Mouse (Mus musculus) gastrocnemius, postnatal 36 days (tissue): ENCODE data around the gene Opn4. TPM values are rescaled to one million over a fixed set of nuclear protein-coding genes. Genes with fewer than 3 reads are reported as not detected.
A peak's percentile ranks its signal among the peaks of the same experiment; 100 is the strongest.

Source experiments
- DNase-seq, 2 experiments: peaks; one replicate each; pipeline ENCODE4 v3.0.0; 2022
- intact Hi-C: fragments of 180-260 bp; cut with DNase I; formaldehyde crosslinking; loops from one replicate; pipeline ENCODE4 v1.15.1; 2025
- total RNA-seq, 2 experiments: library from RNA; stranded (reverse); gene quantifications; 2 replicates each; pipeline ENCODE4 v1.2.3; 2021

The Opn4 gene
- total RNA-seq, 2 experiments from 2014 or later: not detected

DNA sequence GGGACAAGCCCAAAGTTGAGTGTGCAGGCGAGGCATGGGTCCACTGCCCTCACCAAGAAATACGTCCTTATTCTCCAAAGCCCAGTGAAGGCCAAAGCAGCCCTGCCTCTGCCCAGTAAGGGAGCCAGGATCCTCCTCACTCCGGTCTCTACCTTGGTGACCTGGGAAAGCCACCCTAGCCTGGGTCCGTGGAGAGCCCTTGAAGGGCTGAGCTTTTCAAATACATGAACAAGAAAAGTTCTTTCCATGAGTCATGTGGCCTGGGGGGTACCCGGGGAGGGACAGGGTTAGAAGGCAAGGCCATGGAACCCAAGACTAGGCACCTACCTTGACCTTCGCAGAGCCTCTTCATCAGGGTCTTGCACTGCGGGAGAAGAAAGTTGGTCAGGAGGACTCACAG is 33.4 kb downstream of the Opn4 start:
- no peak for DNase-seq
- intact Hi-C loops: no loop called here

DNA sequence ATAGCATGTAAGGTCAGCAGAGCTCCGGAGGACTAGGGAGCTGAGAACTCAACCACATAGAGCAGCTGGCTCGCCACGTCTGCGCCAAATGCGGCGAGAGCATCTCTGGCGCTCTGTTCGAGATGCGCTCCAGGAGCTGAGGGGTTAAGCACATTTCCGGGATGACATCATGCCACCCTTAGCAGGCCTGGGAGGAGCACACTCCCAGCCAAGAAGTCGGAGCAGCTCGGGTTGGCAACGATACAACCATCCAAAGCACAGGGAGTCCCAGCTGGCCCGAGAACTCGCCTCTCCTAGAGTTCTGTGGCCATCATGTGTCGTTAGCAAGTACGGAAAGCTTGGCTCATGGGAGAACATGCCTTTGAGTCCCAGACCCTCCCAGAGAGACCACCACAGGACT is 34.2 kb downstream of the Opn4 start:
- peak in 1 of 2 experiments; percentile 72 for DNase-seq
- intact Hi-C loops: no loop called here

DNA sequence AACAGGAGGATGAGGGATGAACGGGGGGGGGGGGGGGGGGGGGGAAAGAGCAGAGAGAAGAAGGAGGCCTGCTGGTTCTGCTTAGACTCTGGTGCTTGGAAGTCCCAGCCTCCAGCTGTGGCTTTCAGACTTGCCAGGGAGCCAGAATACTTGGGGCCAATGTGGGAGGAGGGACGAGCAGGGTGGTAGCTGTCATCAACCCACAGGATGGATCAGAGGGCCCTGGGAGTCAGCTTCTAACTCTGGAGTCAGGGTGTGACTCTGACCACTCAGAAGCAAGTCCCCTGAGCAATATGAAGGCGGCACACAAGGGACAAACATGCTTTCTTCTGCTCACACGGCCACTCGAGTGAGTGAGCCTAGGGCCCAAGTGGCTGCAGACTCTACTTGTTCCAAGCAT is 35.3 kb downstream of the Opn4 start:
- intact Hi-C loops: no loop called here
- DNase-seq: no peak

DNA sequence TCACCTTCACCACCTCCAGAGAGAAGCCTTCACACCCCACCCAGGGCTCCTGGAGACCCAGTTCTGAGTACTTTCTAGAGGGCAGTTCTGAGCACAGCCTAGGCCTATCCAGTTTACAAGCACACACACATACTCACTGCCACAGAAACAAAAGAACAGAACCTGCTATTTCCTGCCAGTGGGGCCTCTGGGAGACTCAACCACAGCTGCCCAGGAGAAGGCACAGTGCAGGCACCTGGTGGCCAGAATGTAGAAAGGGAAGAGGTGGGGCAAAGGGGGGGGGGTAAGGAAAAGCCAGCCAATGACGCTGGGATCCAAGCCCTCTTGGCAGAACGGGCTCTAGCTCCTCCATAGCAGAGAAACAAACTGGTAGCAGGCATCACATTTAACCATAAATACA is 37.5 kb downstream of the Opn4 start:
- intact Hi-C loops: no loop called here
- no peak for DNase-seq

DNA sequence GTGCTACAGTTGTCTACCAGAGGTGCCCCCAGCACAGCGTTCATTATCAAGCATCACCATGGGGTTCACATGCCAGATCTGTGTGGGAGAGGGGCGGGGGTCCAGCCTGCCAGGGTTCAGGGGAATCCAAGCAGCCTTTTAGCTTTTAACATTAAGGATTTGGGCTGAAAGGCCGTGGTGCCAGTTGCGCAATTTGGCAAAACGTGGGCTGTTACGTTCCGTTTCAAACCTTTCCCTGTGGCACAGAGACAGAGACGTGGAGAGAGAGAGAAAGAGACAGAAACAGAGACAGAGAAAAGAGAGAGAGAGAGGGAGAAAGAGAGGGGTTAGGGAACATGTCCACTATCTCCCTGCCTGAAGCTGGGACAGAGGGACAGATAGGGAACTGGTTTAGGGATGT is 38.3 kb downstream of the Opn4 start:
- DNase-seq: no peak
- intact Hi-C loops: no loop called here

DNA sequence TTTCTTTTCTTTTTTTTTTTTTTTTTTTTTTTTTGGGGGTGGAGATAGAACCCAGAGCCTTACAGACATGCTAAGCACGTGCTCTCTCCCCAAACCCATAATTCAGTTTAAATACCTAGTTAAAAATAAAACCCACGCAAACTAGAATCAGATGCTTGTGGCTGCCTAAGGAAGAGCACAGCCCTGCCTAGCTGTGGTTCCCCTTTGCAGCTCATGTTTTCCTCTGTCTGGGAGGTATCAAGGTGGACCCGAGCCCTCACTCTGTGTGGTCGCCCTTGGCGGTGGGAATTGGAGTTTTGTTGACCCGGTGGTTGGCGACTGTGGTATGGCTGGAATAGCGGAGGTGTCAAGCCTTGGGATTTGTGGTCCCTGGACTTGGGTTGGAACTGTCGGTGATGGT is 41.0 kb downstream of the Opn4 start:
- intact Hi-C loops: no loop called here
- DNase-seq: peak in 1 of 2 experiments; percentile 2

DNA sequence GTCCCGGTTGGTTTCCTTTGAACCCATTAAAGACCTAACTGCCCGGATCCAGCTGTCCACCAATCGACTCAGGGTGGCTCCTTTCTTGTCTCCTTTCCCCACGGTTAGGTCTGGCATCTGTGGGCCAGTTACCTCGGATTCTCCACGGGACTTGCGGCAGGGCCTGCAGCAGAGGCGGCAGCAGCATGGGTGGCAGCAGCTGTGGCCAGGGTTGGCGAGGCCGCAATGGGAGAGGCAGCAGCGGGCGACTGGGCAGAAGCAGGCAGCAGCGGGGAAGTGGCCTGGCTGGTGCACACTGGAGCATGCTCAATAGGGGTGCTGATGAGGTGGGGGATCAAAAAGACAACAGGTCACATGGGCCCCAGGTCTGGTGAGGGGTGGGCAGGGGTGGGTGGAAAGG is 44.7 kb downstream of the Opn4 start:
- intact Hi-C loops: no loop called here
- peak in 1 of 2 experiments; percentile 8 for DNase-seq

DNA sequence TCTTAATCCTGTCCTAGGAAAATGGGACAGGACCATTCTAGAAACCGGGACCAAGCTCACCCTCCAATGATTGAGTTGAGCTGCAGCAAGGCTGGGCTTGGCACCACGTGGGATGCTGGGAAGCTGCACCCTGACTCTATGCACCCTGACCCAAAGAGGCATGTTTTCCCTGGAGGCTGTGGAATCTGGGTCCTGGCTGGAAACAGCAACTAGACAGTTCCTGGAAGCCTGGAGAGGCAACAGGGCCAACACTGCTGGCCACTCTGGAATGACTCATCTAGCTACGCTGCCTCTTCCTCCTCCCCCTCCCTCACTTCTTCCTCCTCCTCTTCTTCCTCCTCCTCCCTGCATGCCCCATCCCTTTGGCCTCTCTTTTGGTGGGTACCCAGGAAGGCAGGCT is 45.9 kb downstream of the Opn4 start:
- intact Hi-C loops: loop anchor here (5.0 kb wide), 2 partner anchors 182 to 1107 kb away; partner anchors contain the start of genes Mapk8 and Sncg
- peak in 1 of 2 experiments; percentile 34 for DNase-seq

DNA sequence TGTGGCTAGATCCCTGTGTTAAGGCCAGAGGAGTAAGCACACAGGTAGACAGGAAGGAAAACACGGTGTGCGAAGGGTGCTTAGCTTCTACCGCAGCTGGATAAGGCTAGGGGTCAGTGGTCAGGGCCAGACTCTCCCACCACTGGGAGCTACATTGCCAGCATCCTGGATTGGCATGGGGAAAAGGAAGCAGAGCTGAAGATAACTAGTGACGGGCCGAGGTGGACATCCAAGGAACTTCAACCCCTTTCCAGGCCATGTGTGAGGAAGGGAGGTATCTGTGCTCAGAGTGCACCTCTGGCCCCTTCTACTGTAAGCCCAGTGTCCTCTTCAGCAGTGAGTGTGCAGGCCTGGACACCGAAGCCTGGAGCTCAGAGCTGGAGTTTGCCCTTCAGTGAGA is 46.5 kb downstream of the Opn4 start:
- peak in 1 of 2 experiments; percentile 3 for DNase-seq
- intact Hi-C loops: loop anchor here (5.0 kb wide), 2 partner anchors 181 to 1106 kb away; partner anchors contain the start of genes Mapk8 and Sncg

DNA sequence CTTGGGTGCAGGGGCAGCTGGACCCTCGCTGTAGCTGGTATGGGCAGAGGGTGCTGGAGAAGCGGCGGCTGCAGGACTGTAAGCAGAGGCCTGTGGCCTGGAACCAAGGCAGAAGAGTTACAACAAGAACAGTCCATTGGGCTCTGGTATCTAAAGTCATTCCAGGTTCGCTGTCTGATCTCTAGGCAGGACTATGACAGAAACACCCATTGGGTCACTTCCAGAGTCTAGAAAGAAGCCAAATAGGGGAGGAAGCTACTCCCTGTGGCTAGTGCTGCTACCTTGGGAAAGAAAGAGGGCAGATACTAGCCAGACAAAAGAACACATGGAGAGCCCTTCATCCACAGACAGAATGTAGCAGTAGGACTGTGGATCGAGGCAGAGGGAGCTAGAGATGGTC is 47.7 kb downstream of the Opn4 start:
- intact Hi-C loops: loop anchor here (5.0 kb wide), 2 partner anchors 180 to 1105 kb away; partner anchors contain the start of genes Mapk8 and Sncg
- no peak for DNase-seq

DNA sequence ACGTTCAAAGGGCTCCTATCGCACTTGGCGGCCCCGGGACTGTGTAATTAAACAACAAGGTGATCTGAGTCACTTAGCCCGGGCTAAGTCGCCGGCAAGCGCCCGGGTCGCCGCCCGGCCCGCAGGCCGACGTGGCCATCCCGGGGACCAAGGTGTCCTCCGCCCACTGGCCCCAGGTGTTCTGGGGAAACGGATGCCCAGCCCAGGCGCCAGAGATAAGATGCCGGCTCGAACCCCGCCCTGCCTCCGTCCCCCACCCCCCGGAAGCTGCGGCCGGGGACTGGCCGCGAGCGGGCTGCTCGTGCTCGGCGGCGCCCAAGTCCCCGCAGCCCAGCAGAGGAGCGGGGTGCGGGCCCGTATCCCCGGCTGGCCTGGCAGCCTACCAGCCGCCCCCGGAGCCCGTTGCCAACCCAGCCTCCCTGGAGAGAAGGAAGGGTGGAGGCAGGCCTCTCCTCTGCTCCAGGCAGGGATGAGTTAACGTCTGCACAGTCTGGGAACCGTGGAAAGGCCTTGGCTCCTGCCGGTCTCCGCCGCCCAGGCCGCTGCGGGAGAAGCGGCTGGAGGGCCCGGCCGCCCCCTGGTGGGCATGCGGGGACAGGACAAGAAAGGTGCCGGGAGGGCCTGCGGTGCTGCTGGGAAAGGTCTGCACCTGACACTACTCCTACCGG is 50.8 kb downstream of the Opn4 start:
- intact Hi-C loops: loop anchor here (2.0 kb wide), 1 partner anchor 90 kb away; no protein-coding TSS in a partner anchor
- peak; percentile 75 to 76 for DNase-seq

DNA sequence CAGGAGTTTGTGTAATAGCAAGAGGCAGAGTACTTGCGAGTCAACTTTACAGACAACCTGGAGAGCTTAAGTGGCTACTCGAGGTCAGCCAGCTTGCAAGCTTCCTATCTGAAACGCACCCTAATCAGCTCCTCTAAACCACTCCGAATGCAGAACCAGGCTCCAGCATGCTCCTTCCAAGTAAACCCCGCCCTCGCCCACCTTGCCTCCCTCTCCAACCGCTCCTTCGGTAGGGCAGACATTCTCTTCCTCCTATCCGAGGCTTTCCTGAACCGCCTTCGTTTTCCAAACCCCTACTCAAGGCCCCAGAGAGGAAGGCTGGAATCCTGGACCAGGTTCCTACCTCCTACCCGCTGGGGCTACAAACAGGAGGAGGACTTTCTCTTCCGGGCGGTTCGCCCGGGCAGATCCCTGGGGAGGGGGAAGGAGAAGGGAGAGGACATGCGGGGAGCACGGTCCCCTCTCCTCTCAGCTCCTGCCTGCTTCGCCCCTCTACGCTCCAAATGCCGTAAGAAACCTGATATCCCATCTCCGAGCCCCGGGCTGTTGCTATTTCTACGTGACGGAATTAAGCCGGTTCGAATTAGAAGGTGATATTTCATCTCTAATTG is 51.4 kb downstream of the Opn4 start:
- intact Hi-C loops: loop anchor here (2.0 kb wide), 1 partner anchor 90 kb away; no protein-coding TSS in a partner anchor
- DNase-seq: peak; percentile 67 to 76

DNA sequence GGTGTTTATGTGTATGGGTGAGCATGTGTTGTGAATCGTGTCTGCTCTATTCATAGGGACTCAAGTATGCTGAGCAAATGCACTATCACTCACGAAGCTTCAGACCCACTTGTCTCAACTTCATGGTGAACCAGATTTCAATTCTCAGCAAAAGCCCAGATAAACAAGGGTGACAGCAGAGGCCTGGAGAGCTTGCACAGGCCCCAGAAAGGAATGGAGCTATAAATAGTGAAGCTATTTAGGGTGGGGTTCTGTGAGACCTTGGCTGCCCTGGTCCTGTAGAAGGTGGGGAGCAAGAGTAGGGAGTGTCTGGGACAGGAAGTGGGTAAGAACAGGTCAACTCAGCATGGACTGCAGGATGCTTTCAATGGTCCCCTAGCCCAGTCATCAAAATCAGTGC is 55.4 kb downstream of the Opn4 start:
- intact Hi-C loops: no loop called here
- no peak for DNase-seq

DNA sequence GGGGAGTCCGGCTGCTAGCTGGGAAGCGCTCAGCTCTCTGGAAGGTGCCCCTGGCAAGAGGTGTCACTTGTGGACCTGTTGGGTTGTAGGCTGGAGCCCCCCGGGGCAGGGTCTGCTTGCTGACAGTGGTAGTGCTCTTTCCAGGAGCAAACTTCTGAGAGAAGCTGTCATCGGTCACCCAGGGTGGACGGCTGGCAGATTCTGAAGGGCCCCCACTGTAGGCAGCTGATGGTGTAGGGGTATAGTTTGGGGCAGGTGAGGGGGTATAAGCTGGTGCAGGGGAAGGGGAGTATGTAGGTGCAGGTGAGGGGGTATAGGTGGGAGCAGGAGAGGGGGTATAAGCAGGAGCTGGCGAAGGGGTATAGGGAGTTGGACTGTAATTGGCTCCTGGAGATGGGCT is 55.9 kb downstream of the Opn4 start:
- DNase-seq: no peak
- intact Hi-C loops: no loop called here

DNA sequence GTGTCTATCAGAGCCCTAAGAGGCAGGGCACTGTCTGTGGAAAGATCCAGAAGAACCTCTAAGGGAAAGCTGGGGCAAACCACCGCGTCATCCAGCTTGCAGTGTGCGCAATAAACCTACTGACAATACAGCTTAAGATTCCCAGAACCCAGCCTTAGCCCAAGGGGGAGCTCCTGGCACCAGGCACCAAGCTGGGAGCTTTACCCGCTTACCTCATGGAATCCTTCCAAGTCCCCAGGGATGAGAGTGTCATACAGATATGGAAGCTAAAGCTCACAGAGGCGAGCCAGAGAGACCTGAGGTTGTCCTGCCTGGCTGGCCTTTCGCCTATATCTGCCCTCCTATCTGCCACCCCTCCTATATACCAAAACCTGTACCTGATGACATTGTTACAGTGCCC is 56.3 kb downstream of the Opn4 start:
- intact Hi-C loops: no loop called here
- no peak for DNase-seq

DNA sequence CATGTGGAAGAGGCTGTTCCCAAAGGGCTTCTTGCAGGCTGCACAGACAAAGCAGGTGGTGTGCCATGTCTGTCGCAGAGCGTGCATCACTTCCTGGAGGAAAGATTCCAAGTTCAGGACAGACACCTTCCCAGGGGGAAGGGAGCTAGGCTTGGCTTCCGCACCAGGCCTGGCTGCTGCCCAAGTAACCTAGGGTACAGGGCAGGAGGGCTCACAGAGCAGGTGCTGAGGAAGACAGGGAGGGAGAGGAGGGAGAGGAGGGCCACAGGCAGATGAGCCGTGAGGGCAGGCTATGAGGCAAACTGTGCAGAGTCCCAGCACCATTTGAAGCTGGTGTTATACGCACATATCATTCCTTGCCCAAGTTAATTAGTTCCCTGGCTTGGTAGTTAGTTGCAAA is 58.0 kb downstream of the Opn4 start:
- intact Hi-C loops: no loop called here
- DNase-seq: no peak

DNA sequence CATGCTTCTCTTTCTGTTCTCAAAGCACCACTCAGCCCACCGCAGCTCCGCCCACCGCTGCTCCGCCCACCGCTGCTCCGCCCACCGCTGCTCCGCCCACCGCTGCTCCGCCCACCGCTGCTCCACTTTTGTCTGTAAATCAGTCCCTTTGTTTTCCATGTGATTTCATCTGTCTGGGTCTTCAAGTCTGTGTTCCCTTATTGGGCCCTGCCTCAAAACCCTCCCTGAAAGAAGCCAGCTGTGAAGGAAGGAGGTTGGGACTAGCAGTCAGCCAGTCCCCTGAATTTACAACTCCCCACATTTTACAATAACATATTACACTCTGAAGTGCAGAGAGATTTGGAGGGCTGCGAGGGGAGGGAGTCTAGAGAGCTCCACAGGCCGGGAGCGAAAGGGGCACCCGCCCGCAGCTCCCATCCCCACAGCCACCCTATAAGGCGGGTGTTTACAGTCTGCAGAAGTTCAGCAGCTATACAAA is 59.2 kb downstream of the Opn4 start:
- DNase-seq: peak; percentile 37 to 52
- intact Hi-C loops: no loop called here

Other genes starting within 250 kb of the Opn4 start
- gene Fam25c, start 244.7 kb downstream of the Opn4 start, total RNA-seq: not detected
- gene Sncg, start 225.4 kb downstream of the Opn4 start, total RNA-seq: 1 to 10 TPM; 2.8 to 6.0 TPM
- 10 to 100 TPM; 10.1 to 11.4 TPM for gene Mmrn2, start 224.7 kb downstream of the Opn4 start, total RNA-seq
- 10 to 100 TPM; 42.4 to 54.7 TPM for gene Bmpr1a, start 96.8 kb downstream of the Opn4 start, total RNA-seq
- not detected for gene 9230112D13Rik, start 77.3 kb downstream of the Opn4 start, total RNA-seq
- 1,000 to 10,000 TPM; 2,135 to 2,411 TPM for gene Ldb3, start 11.5 kb downstream of the Opn4 start, total RNA-seq
- gene Wapl, start 73.8 kb upstream of the Opn4 start, total RNA-seq: 10 to 100 TPM; 35.0 to 39.3 TPM
- not detected for gene Grid1, start 220.0 kb upstream of the Opn4 start, total RNA-seq